Mouse (Mus musculus): ENCODE measurements at regions not wholly inside any gene's neighbourhood (a gene's known extent, or its start where the extent isn't known, plus 50 kb on each side); places are given as distances from the start of the nearest gene placed in this dataset.

DNA sequence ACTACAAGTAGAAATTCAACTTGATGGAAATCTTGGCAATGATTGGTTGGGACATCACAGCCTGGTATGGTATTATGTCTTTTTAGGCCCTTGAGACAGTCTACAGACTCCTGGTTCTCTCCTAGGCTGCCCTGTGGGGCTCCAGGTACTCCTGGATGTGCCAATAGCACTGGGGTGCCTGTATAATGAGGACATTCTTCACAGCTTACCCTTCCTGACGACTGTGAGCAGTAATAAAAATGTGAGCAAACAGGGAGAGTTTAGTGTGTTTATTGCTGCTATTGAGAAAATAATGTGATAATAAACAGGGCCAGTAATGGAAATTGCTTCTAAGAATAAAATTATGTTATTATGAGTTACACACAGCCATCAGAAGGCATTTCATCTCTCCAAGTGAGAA is 150.2 kb downstream of the Fam84a start:
- H3K9ac ChIP-seq (replicated peaks; ENCODE audit: low read depth, low read length), result no peak overlapping the region
- no peak overlapping the region for H3K4me2 ChIP-seq (ENCODE audit: low read depth, low read length)
- no peaks in the 10 kb centered on the region for H3K4me1 ChIP-seq (ENCODE audit: control insufficient read depth, insufficient read depth, low read length)
- WGBS, result 20% methylated on average over 1 of the region's 1 CpGs
- no peak overlapping the region for H3K27ac ChIP-seq (ENCODE audit: low read depth, low read length)
- ATAC-seq (ENCODE audit: low read depth), result peak; percentile 80
- H3K36me3 ChIP-seq (ENCODE audit: control insufficient read depth, insufficient read depth, low read length), result no peaks in the 10 kb centered on the region
- no peaks in the 10 kb centered on the region for H3K9me3 ChIP-seq (ENCODE audit: control insufficient read depth, low read length)
- H3K27me3 ChIP-seq (ENCODE audit: control insufficient read depth, insufficient read depth, low read length), result no peaks in the 10 kb centered on the region
- no peak overlapping the region for H3K4me3 ChIP-seq (ENCODE audit: low read depth, low read length)

DNA sequence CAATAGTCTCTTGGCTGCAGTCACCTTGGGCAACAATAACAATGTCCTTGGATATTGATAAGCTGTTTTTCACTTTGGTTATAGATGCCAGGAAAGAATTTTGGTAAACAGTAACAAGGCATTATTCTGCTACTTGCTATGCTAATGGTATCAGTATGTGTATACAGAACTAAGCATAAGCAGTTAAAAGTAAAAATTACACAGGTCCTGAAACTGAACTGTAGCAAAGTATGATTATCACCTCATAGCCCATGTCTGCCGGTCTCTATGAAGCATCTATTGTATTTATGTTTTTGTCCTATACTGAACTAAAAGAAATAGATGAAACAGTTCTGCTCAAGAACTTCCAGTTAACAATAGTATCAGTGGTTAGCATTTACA is 167.5 kb downstream of the Fam84a start:
- H3K27me3 ChIP-seq (ENCODE audit: control insufficient read depth, insufficient read depth, low read length), result no peaks in the 10 kb centered on the region
- no peak overlapping the region for H3K27ac ChIP-seq (ENCODE audit: low read depth, low read length)
- H3K4me1 ChIP-seq (ENCODE audit: control insufficient read depth, insufficient read depth, low read length), result peaks cover 6% of the 10 kb centered on the region; the same call in 1 of the 2 replicates
- no peak overlapping the region for H3K4me3 ChIP-seq (ENCODE audit: low read depth, low read length)
- no peaks in the 10 kb centered on the region for H3K36me3 ChIP-seq (ENCODE audit: control insufficient read depth, insufficient read depth, low read length)
- no peak overlapping the region for H3K9ac ChIP-seq (replicated peaks; ENCODE audit: low read depth, low read length)
- 42% methylated on average over 1 of the region's 1 CpGs for WGBS
- H3K9me3 ChIP-seq (ENCODE audit: control insufficient read depth, low read length), result no peaks in the 10 kb centered on the region
- no peak for ATAC-seq (ENCODE audit: low read depth)
- no peak overlapping the region for H3K4me2 ChIP-seq (ENCODE audit: low read depth, low read length)

DNA sequence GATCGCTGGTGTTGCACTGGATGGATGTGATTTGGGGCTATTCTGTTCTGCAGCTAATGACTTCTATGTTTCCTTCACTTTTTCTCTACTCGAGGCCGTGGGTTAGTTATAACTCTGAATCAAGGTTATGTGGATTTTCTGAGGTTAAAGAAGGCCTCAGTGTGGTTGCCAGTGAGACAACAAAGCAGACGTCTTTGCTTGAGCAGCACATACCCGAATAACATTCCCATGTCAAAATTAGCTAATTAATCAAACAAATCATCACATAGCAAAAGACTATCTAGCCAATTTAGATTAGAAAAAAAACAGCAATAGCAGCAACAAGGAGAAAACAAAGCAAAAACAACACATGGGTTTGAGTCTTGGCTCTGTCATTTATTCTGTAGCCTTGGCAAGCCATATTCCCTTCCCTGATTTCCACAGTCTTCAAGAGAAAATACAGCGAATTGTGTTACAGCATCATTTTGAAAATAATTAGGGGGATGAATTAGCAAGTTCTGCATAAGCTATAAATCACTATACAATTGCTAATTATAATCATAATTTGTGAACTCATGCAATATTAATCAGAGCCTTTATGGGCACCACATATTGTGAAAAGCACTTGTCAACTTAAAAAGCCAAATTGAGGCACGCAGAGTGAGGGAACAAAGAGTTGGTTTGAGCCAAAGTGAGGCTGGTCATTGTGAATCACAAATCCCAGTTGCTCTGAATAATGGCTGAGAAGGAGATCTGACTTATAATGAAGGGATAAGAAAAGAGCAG is 168.0 kb downstream of the Fam84a start:
- no peaks in the 10 kb centered on the region for H3K36me3 ChIP-seq (ENCODE audit: control insufficient read depth, insufficient read depth, low read length)
- no peak overlapping the region for H3K27ac ChIP-seq (ENCODE audit: low read depth, low read length)
- 27% methylated on average over 7 of the region's 7 CpGs for WGBS
- no peaks in the 10 kb centered on the region for H3K27me3 ChIP-seq (ENCODE audit: control insufficient read depth, insufficient read depth, low read length)
- H3K4me1 ChIP-seq (ENCODE audit: control insufficient read depth, insufficient read depth, low read length), result peaks cover 6% of the 10 kb centered on the region; the same call in 1 of the 2 replicates
- H3K4me3 ChIP-seq (ENCODE audit: low read depth, low read length), result no peak overlapping the region
- H3K4me2 ChIP-seq (ENCODE audit: low read depth, low read length), result no peak overlapping the region
- ATAC-seq (ENCODE audit: low read depth), result peak; percentile 48; the same call in 1 of the 2 replicates
- no peaks in the 10 kb centered on the region for H3K9me3 ChIP-seq (ENCODE audit: control insufficient read depth, low read length)
- no peak overlapping the region for H3K9ac ChIP-seq (replicated peaks; ENCODE audit: low read depth, low read length)

DNA sequence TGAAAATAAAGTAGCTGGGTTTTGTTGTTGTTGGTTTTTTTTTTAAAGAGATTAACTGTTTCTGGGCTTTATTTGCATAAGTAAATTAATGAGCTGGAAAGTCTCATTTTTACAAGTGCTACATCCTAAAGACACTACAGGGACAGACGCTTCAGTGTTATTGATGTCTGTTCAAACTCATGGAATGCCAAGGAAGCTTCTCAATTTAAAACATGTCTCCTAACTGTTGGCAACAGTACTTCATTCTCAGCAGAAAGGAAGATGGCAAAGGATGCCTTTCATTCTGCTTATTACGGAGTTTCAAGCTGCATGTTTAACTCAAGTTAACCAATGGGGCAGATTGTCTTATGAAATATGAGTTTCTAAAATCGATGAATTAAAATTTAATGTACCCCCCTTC is 187.3 kb downstream of the Fam84a start:
- ATAC-seq (ENCODE audit: low read depth), result no peak
- no peaks in the 10 kb centered on the region for H3K9me3 ChIP-seq (ENCODE audit: control insufficient read depth, low read length)
- no peaks in the 10 kb centered on the region for H3K27me3 ChIP-seq (ENCODE audit: control insufficient read depth, insufficient read depth, low read length)
- H3K36me3 ChIP-seq (ENCODE audit: control insufficient read depth, insufficient read depth, low read length), result no peaks in the 10 kb centered on the region
- no peaks in the 10 kb centered on the region for H3K4me1 ChIP-seq (ENCODE audit: control insufficient read depth, insufficient read depth, low read length)
- no peak overlapping the region for H3K4me2 ChIP-seq (ENCODE audit: low read depth, low read length)
- H3K27ac ChIP-seq (ENCODE audit: low read depth, low read length), result no peak overlapping the region
- WGBS, result 73% methylated on average over 3 of the region's 3 CpGs
- H3K4me3 ChIP-seq (ENCODE audit: low read depth, low read length), result no peak overlapping the region
- H3K9ac ChIP-seq (replicated peaks; ENCODE audit: low read depth, low read length), result no peak overlapping the region

GRCm38 (mm10) chr12:13939494-13939893 is 212.4 kb downstream of the Fam84a start:
- no peak overlapping the region for H3K9ac ChIP-seq (replicated peaks; ENCODE audit: low read depth, low read length)
- no peak overlapping the region for H3K4me3 ChIP-seq (ENCODE audit: low read depth, low read length)
- WGBS, result 92% methylated on average over 4 of the region's 4 CpGs
- H3K4me1 ChIP-seq (ENCODE audit: control insufficient read depth, insufficient read depth, low read length), result no peaks in the 10 kb centered on the region
- ATAC-seq (ENCODE audit: low read depth), result no peak
- H3K36me3 ChIP-seq (ENCODE audit: control insufficient read depth, insufficient read depth, low read length), result no peaks in the 10 kb centered on the region
- H3K27ac ChIP-seq (ENCODE audit: low read depth, low read length), result no peak overlapping the region
- H3K4me2 ChIP-seq (ENCODE audit: low read depth, low read length), result no peak overlapping the region
- no peaks in the 10 kb centered on the region for H3K27me3 ChIP-seq (ENCODE audit: control insufficient read depth, insufficient read depth, low read length)
- no peaks in the 10 kb centered on the region for H3K9me3 ChIP-seq (ENCODE audit: control insufficient read depth, low read length)

- Histone ChIP-seq H3K27ac (ENCODE audit: low read depth, low read length) (no peak overlapping the region), H3K4me1 (ENCODE audit: control insufficient read depth, insufficient read depth, low read length) (no peaks in the 10 kb centered on the region), H3K27me3 (ENCODE audit: control insufficient read depth, insufficient read depth, low read length) (no peaks in the 10 kb centered on the region), H3K4me2 (ENCODE audit: low read depth, low read length) (no peak overlapping the region), H3K9me3 (ENCODE audit: control insufficient read depth, low read length) (no peaks in the 10 kb centered on the region), H3K36me3 (ENCODE audit: control insufficient read depth, insufficient read depth, low read length) (no peaks in the 10 kb centered on the region), H3K4me3 (ENCODE audit: low read depth, low read length) (no peak overlapping the region), H3K9ac (replicated peaks; ENCODE audit: low read depth, low read length) (no peak overlapping the region)
- WGBS, result 85% methylated on average over 1 of the region's 1 CpGs
- ATAC-seq (ENCODE audit: low read depth), result no peak
These were observed 230.8 kb downstream of the Fam84a start for GRCm38 (mm10) chr12:13921066-13921465.

DNA sequence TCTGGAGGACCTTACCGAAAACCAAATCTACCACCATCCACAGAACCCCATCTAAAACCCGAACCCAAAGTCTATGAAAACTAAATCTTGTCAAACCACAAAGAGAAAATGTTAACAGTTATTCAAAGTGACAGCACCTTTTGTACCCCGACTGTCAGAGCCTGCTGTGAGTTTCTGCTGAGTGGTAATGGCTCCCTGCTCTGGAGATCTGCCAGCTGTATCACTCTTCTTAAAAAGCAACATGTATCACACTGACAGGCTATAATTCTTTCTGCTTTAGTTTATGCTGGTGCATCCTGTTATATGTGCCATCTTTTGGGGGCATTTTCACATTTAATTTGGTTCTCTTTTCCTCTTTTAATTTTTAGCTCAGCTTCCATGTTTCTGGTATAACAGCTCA is 268.5 kb downstream of the Fam84a start:
- ATAC-seq (ENCODE audit: low read depth), result no peak
- H3K27me3 ChIP-seq (ENCODE audit: control insufficient read depth, insufficient read depth, low read length), result no peaks in the 10 kb centered on the region
- no peak overlapping the region for H3K27ac ChIP-seq (ENCODE audit: low read depth, low read length)
- H3K9me3 ChIP-seq (ENCODE audit: control insufficient read depth, low read length), result no peaks in the 10 kb centered on the region
- no peaks in the 10 kb centered on the region for H3K36me3 ChIP-seq (ENCODE audit: control insufficient read depth, insufficient read depth, low read length)
- H3K9ac ChIP-seq (replicated peaks; ENCODE audit: low read depth, low read length), result no peak overlapping the region
- H3K4me1 ChIP-seq (ENCODE audit: control insufficient read depth, insufficient read depth, low read length), result no peaks in the 10 kb centered on the region
- H3K4me2 ChIP-seq (ENCODE audit: low read depth, low read length), result no peak overlapping the region
- no peak overlapping the region for H3K4me3 ChIP-seq (ENCODE audit: low read depth, low read length)
- 40% methylated on average over 3 of the region's 3 CpGs for WGBS

DNA sequence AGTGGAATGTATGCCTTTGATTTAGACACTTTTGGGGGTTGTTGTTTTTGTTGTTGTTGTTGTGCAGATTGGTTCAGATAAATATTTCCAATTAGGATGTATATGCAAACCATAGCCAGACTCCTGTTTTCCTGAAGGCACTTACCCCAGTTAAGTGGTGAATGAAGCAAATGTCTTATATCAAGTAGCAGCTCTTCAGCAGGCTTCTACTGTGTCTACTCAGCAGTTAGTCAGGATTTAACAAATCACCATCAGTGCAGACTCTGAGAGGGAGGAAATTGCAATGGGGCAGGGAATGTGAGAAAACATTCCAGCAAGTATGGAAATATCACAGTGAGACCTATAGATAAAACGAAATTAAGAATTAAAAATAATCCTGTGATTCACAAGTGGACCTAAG is 282.7 kb downstream of the Fam84a start:
- 63% methylated on average over 1 of the region's 1 CpGs for WGBS
- no peak for ATAC-seq (ENCODE audit: low read depth)

GRCm38 (mm10) chr12:13861226-13861625 is 290.6 kb downstream of the Fam84a start:
- WGBS, result 93% methylated on average over 7 of the region's 7 CpGs
- no peak for ATAC-seq (ENCODE audit: low read depth)

More for the DNA sequence above, 282.7 kb downstream of the Fam84a start:
- Histone ChIP-seq H3K4me3 (ENCODE audit: low read depth, low read length) (no peak overlapping the region), H3K36me3 (ENCODE audit: control insufficient read depth, insufficient read depth, low read length) (no peaks in the 10 kb centered on the region), H3K4me2 (ENCODE audit: low read depth, low read length) (no peak overlapping the region), H3K9ac (replicated peaks; ENCODE audit: low read depth, low read length) (no peak overlapping the region), H3K27ac (ENCODE audit: low read depth, low read length) (no peak overlapping the region), H3K27me3 (ENCODE audit: control insufficient read depth, insufficient read depth, low read length) (no peaks in the 10 kb centered on the region), H3K4me1 (ENCODE audit: control insufficient read depth, insufficient read depth, low read length) (no peaks in the 10 kb centered on the region), H3K9me3 (ENCODE audit: control insufficient read depth, low read length) (no peaks in the 10 kb centered on the region)

More at GRCm38 (mm10) chr12:13861226-13861625, 290.6 kb downstream of the Fam84a start:
- H3K9ac ChIP-seq (replicated peaks; ENCODE audit: low read depth, low read length), result no peak overlapping the region
- no peak overlapping the region for H3K27ac ChIP-seq (ENCODE audit: low read depth, low read length)
- H3K4me1 ChIP-seq (ENCODE audit: control insufficient read depth, insufficient read depth, low read length), result no peaks in the 10 kb centered on the region
- H3K4me2 ChIP-seq (ENCODE audit: low read depth, low read length), result no peak overlapping the region
- H3K9me3 ChIP-seq (ENCODE audit: control insufficient read depth, low read length), result no peaks in the 10 kb centered on the region
- no peaks in the 10 kb centered on the region for H3K36me3 ChIP-seq (ENCODE audit: control insufficient read depth, insufficient read depth, low read length)
- no peak overlapping the region for H3K4me3 ChIP-seq (ENCODE audit: low read depth, low read length)
- no peaks in the 10 kb centered on the region for H3K27me3 ChIP-seq (ENCODE audit: control insufficient read depth, insufficient read depth, low read length)
